Comparison of ENCODE assay signal across 20 mouse cellular contexts in genomic region chr15:95796062-95796461, GRCm38 (mm10). TPM values are rescaled to one million over a fixed set of nuclear protein-coding genes. Genes with fewer than 3 reads are reported as not detected.
DNase-seq lines count a peak whose midpoint lies in the region; ATAC-seq and TF ChIP-seq lines count a peak whose summit lies in the region.
"Had no signal": no experiment of that assay in that cellular context is flagged by ENCODE, and none has a peak within 500 bp of the region (broad histone marks: within the 10 kb centered on the region; RNA-seq: fewer than 3 reads in every experiment).

No protein-coding gene starts in this region.

- H3K4me1 ChIP-seq in cerebellum, adult 2 months (ENCODE audit: control insufficient read depth, insufficient read depth, low read length) = no peaks in the 10 kb centered on the region
- H3K4me1 ChIP-seq in megakaryocyte, embryonic 14.5 days = peaks cover 93% of the 10 kb centered on the region
- H3K4me1 ChIP-seq in liver, postnatal 0 days (ENCODE audit: insufficient read depth) = peaks cover 24% of the 10 kb centered on the region

- no peak for TF ChIP-seq POLR2A in cerebellum, adult 2 months (IDR thresholded peaks at IDR 0.05; ENCODE audit: borderline replicate concordance, insufficient read depth, low read length)
- no peak for TF ChIP-seq POLR2A in brain, embryonic 14.5 days (IDR thresholded peaks at IDR 0.05; ENCODE audit: borderline replicate concordance, extremely low read depth, insufficient read depth, insufficient read length, poor library complexity, severe bottlenecking)

- H3K9ac ChIP-seq in liver, postnatal 0 days (replicated peaks) = no peak overlapping the region
- H3K9ac ChIP-seq: embryonic facial prominence, embryonic 15.5 days; heart, embryonic 13.5 days; hindbrain, embryonic 15.5 days had no signal

- WGBS in cerebellum, adult 2 months = 62% methylated on average over 5 of the region's 5 CpGs
- 56% methylated on average over 5 of the region's 5 CpGs for WGBS in liver, postnatal 0 days (ENCODE audit: insufficient replicate concordance)

- H3K36me3 ChIP-seq in megakaryocyte, embryonic 14.5 days (replicated peaks; ENCODE audit: low read length) = peaks cover 83% of the 10 kb centered on the region
- H3K36me3 ChIP-seq in liver, postnatal 0 days (replicated peaks; ENCODE audit: insufficient read depth, low read length) = no peaks in the 10 kb centered on the region
- H3K36me3 ChIP-seq: hindbrain, embryonic 15.5 days had no signal

- H3K4me2 ChIP-seq in liver, postnatal 0 days (ENCODE audit: low read depth, low read length) = no peak overlapping the region
- H3K4me2 ChIP-seq: embryonic facial prominence, embryonic 15.5 days; heart, embryonic 13.5 days; hindbrain, embryonic 15.5 days had no signal

- TF ChIP-seq CTCF in cerebellum, adult 2 months (IDR thresholded peaks at IDR 0.05; ENCODE audit: borderline replicate concordance, insufficient read depth, low read depth, low read length) = no peak
- no peak for TF ChIP-seq CTCF in brain, embryonic 14.5 days (IDR thresholded peaks at IDR 0.05; ENCODE audit: borderline replicate concordance, extremely low read depth, insufficient read depth, insufficient read length)
- no peak for TF ChIP-seq CTCF in liver, postnatal 0 days (IDR thresholded peaks at IDR 0.05; ENCODE audit: low read depth)

- no peak overlapping the region for H3K4me3 ChIP-seq in cerebellum, adult 2 months (replicated peaks; ENCODE audit: insufficient read depth, low read depth, low read length)
- H3K4me3 ChIP-seq in megakaryocyte, embryonic 14.5 days (replicated peaks) = peak overlapping the region; percentile 59
- no peak overlapping the region for H3K4me3 ChIP-seq in liver, postnatal 0 days (ENCODE audit: low read depth, low read length)
- H3K4me3 ChIP-seq: embryonic facial prominence, embryonic 15.5 days; erythroblast, embryonic 14.5 days; forebrain, embryonic 10.5 days; heart, embryonic 13.5 days; hindbrain, embryonic 15.5 days had no signal

- H3K27me3 ChIP-seq in cerebellum, adult 2 months (ENCODE audit: control insufficient read depth, insufficient read depth, low read length) = no peaks in the 10 kb centered on the region
- H3K27me3 ChIP-seq in megakaryocyte, embryonic 14.5 days (replicated peaks) = no peaks in the 10 kb centered on the region
- H3K27me3 ChIP-seq in liver, postnatal 0 days (ENCODE audit: insufficient read depth, low read length) = no peaks in the 10 kb centered on the region
- H3K27me3 ChIP-seq: embryonic facial prominence, embryonic 15.5 days; heart, embryonic 13.5 days; hindbrain, embryonic 15.5 days had no signal

- peak; percentile 35 to 38 for DNase-seq in cerebellum, postnatal 10 days
- DNase-seq in cerebellum, adult 2 months = no peak
- DNase-seq in brain, embryonic 14.5 days (ENCODE audit: low read depth) = peak; percentile 67
- DNase-seq in neural tube, embryonic 10.5 days (ENCODE audit: extremely low spot score, low spot score) = no peak
- DNase-seq in liver, postnatal 0 days = no peak
- DNase-seq: adrenal gland, postnatal 36 days; cerebellum, adult 18-20 months; embryo, embryonic 11 days; gastrocnemius, postnatal 36 days; heart, adult 11 months; heart, postnatal 36 days had no signal

- H3K27ac ChIP-seq in cerebellum, adult 2 months (ENCODE audit: insufficient read depth, low read length) = no peak overlapping the region
- no peak overlapping the region for H3K27ac ChIP-seq in liver, postnatal 0 days (ENCODE audit: low read depth)
- H3K27ac ChIP-seq: embryonic facial prominence, embryonic 15.5 days; forebrain, embryonic 10.5 days; hindbrain, embryonic 15.5 days had no signal

- no peak for TF ChIP-seq EP300 in liver, postnatal 0 days (IDR thresholded peaks at IDR 0.05; ENCODE audit: low read depth)

- H3K9me3 ChIP-seq in megakaryocyte, embryonic 14.5 days = no peaks in the 10 kb centered on the region
- H3K9me3 ChIP-seq in liver, postnatal 0 days (ENCODE audit: low read length) = no peaks in the 10 kb centered on the region
- H3K9me3 ChIP-seq: embryonic facial prominence, embryonic 15.5 days; forebrain, embryonic 10.5 days; heart, embryonic 13.5 days; hindbrain, embryonic 15.5 days had no signal

- no peak for ATAC-seq in megakaryocyte, adult 5-6 weeks (ENCODE audit: poor library complexity, severe bottlenecking)
- no peak for ATAC-seq in liver, postnatal 0 days
- ATAC-seq: forebrain, embryonic 16.5 days; intestine, embryonic 16.5 days had no signal

RNA-seq across cellular contexts. Expression of gene Ano6, which starts 5.4 kb away (rescaled TPM):
- polyA plus RNA-seq in cerebellum, adult 2 months (2012; rRNA removed) = 14.2 and 14.8 TPM in 2 replicates
- polyA plus RNA-seq in megakaryocyte, embryonic 14.5 days (2012; ENCODE audit: insufficient read depth, low replicate concordance) = 2.4 and 10.3 TPM in 2 replicates
- total RNA-seq in megakaryocyte, adult 5-6 weeks (2015) = 32.6 and 39.0 TPM in 2 replicates
- 46.7 and 47.2 TPM in 2 replicates for total RNA-seq in megakaryocyte, adult 5-6 weeks (2017)
- 26.0 and 32.5 TPM in 2 replicates for polyA plus RNA-seq in brain, embryonic 14.5 days (2012; rRNA removed)
- polyA plus RNA-seq in liver, postnatal 0 days (2015; fragmentation: Nextera tagmentation; extraction: Ambion mirVana) = 6.0 and 6.9 TPM in 2 replicates

Comparison
In these comparisons a context has a peak if more than half of its experiments do, and no peak if none do; other contexts are left out.
1. DNase-seq: peak in cerebellum, postnatal 10 days (2 of 2) and brain, embryonic 14.5 days (single experiment); none in cerebellum, adult 2 months (0 of 2), neural tube, embryonic 10.5 days (single experiment) and liver, postnatal 0 days (single experiment).